Mouse (Mus musculus) megakaryocyte, adult 5-6 weeks (primary cell): ENCODE results near the gene Zfp358. TPM values are rescaled to one million over a fixed set of nuclear protein-coding genes. Genes with fewer than 3 reads are reported as not detected.

Experiments
- ATAC-seq: 2 replicates; pipeline ENCODE4 v1.8.0; 2016; ENCODE audit warnings: mild to moderate bottlenecking, inconsistent platforms; ENCODE audit not compliant: poor library complexity, severe bottlenecking
- total RNA-seq, 2 experiments: library from RNA; stranded (forward) in 1 of 2; stranded (reverse) in 1 of 2; fragments of 153-499, 151-499 nt in 1 of 2; fragments of 221-1000, 200-1000 nt in 1 of 2; gene quantifications; 2 replicates each; pipeline versions ENCODE4 v1.2.3 to v1.2.4; 2015 to 2017

The Zfp358 gene
- 6.7 and 7.9 TPM in 2 replicates for total RNA-seq (2015)
- total RNA-seq (2017): 2.4 and 3.3 TPM in 2 replicates

DNA sequence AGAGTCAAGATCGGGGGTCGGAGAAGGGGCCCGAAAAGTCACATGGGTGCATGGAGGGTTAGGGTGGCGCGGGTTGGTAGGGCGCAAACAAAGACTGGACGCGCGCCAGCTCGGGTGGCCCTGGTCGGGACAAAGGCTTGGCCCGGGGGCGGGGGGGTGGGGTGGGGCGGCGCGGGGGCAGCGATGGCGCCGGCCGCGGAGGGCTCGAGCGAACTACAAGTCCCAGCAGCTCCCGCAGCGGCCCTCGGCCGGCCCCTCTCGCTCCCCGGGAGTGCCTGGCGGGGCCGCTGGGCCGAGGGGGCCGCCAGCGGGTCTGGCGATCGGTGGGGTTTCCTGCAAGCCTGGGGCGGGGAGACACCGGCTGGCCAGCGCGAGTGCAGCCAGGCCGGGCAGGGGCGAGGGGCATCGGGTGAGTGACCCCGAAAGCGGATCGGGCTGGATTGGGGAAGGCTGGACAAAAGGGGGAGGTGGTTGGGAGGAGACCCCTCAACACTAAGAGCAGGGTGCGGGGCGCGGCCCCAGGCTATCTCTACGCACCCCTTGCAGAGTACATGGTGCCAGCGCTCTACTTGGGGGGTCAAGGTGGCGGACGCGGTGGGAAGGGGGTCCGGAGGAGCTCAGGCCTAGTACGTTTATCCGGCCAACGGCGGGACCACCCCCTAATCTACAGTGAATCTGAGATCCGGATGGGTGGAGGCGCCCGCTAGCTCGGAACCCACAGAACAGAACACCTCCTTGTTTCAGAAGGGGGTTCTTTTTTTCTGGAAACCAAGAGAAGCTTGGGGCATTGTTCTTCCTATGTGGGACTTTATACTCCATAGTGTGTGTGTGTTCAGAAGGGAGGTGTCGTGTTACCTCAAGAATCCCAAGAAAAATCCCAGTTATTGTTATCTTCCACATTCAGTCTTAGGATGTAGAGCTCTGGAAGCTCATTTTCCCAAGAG lies at the start of gene Zfp358:
Zfp358 (plus strand) TSS at position 238 of the 944 bp plus-strand sequence.
- peak; percentile 99 for ATAC-seq

DNA sequence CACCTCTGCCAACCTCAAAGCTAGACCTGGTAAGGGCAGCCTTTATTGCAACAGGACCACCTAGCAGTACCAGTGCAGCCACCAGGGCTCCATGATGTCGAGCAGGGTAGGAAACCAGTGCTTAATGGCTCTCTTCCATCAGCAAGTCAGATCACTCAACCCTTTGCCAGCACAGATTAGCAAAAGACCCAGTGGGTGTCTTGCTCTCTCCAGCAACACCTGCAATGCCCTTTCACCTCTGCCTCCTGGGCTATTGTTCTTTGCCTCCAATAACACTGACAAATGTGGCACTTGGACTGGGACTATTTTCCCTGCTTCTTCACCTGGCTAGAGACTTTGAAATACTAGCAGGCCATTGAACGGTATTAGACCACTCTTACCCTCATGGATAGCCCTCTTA lies 43.7 kb upstream of the Zfp358 start:
- no peak for ATAC-seq

DNA sequence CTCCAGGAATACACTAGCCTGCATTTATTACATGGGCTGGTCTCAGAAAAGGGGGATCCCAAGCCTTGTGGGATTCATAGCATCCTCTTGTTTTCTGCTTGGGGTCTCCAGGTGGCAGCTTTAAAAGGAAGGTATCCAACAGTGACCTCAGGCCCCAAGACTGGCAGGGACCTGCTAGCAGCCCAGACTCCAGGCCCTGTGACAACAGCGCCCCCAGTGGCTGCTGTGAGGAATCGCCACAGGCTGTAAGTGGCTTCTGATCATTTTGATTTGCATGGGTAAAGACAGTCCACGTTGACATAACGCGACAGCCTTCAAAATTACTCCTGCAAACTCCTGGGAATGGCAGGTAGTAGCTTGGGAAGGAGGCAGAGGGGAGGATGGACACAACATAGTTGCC lies 42.3 kb upstream of the Zfp358 start:
- ATAC-seq: peak; percentile 57

DNA sequence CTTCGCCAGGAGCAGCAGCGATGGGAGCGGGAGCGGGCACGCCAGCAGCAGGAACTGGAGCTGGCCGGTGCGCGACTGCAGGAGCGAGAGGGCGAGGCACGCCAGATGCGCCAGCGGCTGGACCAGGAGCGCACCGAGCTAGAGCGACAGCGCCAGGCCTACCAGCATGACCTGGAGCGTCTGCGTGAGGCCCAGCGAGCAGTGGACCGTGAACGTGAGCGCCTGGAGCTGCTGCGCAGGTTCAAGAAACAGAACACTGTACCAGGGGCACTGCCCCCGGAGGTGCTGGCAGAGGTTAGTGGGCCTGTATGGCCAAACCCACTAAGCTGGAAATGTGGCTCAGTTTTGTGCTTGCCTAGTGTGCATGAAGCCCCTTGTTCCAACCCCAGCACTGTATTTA lies 40.9 kb upstream of the Zfp358 start:
- no peak for ATAC-seq

DNA sequence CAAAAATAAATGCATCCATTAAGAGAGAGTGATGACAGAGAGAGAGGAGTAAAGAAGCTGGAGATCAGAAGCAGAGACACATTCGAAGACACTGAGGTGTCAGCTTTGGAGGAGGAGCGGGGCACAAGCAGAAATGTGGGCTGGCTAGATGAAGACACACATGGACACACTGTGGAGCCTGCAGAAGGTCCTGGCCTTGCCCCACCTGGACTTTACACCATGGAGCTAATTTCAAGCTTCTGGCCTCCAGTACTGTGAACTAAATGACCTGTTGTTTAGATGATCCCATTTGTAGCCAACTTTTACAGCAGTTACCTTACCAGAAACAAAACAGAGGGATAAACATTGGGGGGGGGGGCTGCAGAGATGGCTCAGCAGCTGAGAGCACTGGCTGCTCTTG lies 29.7 kb upstream of the Zfp358 start:
- ATAC-seq: no peak

DNA sequence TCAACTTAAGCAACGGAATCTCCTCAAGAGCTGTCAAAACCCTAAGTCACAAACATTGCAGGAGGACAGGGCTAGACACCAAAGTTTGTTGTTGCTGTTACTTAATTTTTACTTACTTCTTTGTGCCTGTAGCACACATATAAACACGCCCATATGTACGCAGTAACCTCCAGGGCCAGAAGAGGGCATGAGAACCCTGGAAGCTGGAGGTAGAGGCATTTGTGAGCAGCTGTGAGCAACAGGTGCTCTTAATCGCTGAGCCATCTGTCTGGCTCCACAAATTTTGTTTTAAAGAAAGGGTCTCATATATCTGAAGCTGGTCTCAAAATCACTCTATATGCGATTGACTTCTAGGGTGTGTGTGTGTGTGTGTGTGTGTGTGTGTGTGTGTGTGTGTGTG lies 28.6 kb upstream of the Zfp358 start:
- peak; percentile 34; the same call in 1 of the 2 replicates for ATAC-seq

DNA sequence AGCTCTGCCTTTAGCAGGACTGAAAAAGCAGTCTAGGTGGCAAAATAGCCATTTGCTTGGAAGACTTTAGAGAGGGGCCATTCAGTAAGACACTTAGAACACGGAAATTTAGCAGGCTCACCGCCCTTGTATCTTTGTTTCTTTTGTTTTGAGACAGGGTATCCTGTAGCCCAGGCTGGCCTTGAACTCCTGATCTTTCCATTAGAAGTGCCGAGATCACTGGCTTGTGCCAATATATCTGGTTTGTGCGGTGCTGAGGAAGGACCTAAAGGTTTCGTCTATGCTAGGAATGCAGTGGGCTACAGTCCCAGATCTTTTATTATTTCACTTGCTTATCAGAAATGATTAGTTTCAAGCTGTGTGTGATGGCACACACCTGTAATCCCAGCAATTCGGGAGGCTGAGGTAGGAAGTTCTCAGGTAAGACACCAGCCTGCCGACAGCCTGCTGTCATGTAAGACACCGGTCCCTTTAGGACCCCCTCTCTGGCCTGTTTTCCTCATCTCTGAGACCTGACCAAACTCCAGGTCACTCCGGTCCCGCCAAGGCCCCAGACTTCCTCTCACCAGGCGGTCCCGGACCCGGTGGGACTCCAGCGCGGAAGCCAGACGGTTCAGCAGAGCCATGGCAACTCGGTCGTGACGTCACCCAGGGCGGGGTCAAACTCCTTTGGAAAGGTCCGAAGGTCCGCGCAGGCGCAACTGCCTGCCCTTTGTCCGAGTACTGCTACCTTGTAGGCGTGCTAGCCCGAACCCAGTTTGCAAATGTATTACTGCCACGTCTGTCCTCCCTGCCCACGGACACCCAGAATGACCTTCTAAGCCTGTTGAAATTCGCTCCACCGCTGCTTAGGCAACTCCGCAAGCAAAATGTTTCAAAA lies 25.7 kb upstream of the Zfp358 start, which contains the start of gene Pex11g:
Pex11g (minus strand) TSS at position 675 of the 880 bp plus-strand sequence.
- ATAC-seq: peak; percentile 96

DNA sequence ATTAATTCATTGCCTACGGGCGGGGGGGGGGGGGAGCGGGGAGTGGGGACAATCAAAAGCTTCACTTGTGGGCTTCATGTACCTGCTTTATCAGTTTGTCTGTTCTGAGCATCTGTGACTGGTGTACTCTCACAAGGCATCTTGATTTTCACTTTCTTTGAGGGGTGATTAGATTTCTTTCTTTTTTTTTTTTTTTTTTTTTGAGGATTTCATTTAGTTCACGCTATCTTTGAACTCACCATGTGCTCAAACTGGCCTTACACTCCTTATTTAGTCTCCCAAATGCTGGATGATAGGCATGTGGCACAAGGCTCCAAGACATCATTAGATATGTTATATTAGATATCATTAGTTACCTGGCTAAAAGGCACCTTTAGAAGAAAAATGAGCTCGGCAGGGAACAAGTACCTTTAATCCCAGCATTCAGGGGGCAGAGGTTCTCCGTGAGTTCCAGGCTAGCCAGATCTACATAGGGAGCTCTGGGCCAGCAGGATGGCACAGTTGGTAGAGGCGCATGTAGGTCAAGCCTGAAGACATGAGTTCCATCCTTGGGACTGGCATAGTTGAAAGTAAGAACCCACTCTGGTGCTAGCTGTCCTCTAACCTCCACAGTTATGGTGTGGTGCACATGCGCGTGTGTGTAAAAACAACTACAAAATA lies 24.9 kb upstream of the Zfp358 start:
- no peak for ATAC-seq

DNA sequence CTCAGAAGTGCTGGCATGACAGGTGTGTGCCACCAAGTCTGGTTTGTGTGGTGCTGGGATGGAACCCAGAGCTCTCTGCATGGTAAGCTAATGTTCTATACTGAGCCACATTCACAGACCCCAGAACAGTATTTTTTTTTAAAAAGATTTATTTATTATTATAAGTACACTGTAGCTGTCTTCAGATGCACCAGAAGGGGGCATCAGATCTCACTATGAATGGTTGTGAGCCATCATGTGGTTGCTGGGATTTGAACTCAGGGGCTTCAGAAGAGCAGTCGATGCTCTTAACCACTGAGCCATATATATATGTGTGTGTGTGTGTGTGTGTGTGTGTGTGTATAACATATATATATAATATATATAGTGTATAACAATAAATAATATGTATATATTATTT lies 24.1 kb upstream of the Zfp358 start:
- ATAC-seq: no peak

DNA sequence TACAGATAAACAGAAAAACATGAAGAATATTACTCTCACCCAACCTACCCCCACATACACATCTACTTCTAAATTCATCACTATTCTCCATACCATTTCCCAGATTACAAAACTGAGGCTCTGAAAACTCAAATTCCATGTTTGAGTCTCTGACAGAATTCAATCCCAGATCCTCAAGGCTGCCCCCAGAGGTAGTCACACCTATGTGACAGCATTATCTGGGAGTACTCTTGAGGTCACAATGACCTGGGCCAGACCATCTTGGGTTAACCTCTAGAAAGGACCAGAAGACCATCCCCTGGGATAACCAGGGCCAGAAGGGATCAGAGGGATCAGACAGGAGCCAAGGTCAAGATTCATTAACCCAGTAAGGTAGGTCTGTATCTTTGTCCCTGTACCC lies 22.4 kb upstream of the Zfp358 start, which contains the start of gene Tex45:
Tex45 (plus strand) TSS at position 301 of the 400 bp plus-strand sequence.
- ATAC-seq: no peak

DNA sequence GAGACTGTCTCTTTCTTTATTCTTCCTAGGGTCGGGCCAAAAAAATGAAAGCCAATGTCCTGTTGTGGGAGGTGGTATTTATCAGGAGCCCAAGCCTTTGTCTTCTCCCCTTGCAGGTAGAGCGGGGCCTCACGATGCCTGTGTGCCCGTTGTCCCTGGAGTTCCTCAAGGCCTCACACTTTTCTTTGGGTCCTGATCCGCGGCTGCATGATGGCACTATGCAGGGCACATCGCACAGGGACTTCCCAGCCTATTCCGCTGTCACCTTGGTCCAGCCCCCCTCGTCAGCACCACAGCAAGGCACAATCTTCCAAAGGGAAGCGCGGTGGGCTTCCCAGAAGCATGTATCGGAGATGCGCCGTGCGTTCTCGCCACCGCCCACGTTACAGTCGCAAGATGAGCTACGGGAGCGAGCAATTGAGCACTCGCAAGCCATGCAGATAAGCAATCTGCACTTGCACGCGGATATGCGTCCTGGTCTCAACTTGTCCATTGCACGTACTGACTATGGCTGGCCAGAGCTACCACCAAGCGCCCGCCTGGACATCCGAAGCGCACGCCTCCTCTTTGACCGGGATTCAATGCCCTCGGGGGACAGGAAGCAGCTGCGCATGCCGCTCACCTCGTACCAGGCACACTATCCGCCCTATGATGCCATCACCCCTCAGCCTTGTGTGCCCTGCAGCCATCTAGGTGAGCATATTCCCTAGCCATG lies 17.1 kb upstream of the Zfp358 start:
- ATAC-seq: peak; percentile 49

DNA sequence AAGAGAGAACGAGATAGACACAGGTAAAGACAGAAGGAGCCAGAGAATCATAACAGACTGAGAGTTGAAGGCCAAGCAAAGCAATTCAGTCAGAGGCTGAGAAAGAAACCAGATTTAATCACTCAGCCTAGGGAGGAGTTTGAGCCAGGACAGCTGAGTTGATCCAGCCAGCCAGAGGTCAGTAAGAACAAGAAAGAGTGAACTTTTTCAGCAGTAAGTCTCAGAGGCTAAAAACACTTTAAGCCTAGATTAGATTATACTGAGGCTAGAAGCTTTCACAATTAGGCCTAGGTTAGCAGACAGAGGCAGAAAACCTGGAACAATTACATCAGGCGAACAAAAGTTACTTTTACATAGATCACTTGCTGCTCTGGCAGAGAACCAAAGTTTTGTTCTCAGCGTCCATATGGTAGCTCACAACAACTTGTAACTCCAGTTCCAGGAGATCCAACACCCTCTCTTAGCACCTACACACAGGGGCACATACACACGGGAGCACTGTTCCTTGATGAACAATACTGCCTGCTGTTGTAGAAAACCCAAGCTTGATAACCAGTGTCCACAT lies 12.6 kb upstream of the Zfp358 start:
- no peak for ATAC-seq

DNA sequence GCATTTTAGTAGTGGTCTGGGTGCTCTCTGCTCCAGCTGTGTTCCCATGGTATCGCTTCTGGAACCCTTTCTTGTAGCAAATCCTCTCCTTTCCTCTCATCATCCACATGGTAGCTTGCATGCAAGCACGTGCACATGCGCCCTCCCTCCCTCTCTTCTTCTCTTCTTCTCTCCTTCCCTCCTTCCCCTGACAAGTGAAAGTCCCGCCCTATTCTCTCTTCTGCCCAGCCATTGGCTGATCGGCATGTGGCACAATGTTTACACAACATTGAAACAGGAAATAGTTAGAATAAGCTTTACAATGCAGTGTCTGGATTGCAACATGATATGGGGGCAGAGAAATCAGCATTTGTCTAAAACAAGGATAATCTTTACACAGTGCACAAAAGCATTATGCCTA lies 11.3 kb upstream of the Zfp358 start:
- peak; percentile 96 for ATAC-seq

DNA sequence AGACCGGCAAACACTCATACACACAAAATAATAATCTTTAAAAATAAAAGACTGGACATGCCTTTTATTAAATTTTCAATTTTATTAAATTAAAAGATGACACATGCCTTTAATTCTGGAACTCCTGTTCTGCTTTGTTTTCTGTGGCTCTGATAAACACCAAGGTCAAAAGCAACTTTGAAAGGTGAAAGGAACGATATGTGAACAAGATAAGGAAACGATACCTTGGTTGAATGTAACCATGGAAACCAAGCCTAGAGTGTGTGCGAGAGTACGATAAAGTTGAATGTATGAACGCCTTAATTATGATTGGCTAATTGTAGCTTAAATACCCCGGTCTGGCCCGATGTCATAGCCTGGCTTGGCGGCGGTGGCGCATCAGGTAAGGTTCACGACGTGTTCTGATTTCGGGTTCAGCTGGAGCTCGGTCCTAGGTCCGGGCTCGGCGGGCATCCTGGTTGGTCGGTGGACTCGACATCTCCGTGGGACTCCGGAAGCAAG lies 10.6 kb upstream of the Zfp358 start:
- no peak for ATAC-seq

DNA sequence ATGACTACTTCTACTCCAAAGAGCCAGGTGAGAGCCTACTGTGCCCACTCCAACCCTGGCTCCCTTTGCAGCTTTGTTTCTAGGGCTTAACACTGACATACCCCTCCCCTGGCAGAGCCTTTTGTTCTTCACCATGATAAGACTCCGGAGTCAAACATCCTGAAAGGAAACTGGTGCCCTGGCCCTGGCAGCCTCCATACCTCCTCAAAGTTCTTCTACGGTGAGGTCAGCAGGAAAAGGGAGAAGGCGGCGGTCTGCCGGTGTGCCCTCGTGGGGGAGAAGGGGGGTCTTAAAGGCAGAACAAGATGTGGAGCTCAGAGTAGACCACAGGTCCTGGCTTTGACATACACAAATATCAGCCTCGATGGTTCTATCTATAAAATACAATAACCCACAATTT lies 9.4 kb upstream of the Zfp358 start:
- no peak for ATAC-seq

DNA sequence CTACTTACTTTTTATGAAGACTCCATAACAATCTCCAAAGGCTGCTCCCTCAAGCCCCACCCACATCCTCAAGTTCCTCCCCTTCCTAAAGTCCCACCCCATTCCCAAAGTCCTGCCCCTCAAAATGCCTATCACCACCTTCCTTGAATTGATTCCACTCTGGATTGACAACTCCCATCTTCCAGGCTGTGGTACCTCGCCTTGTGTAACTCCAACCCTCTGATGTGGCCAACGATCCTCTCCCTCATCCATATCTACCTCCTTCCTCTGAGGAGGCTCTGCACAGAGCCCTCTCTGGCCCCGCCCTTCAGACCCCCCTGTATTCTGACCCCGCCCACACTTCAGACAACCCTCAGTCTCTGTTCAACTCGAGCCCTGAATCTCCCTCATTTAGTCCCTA lies 7.7 kb upstream of the Zfp358 start:
- no peak for ATAC-seq

DNA sequence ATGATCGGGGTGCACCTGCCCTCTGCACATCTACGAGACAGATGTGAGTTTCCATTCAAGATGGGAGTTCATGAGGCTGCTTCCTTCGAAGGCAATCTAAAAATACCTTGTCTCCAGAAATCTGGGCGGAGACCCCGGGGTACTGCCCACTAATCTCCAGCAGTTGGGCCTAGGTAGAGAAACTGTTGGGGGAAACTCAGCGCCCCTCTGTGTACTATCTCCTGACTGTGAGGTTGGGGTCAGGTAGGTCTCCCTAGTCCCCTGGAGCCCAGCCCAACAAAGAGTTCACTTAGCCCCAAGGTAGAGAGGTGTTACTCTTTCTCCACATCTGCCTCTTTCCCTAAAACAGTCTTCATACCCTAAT lies 889 bp downstream of the Zfp358 start:
- no peak for ATAC-seq

DNA sequence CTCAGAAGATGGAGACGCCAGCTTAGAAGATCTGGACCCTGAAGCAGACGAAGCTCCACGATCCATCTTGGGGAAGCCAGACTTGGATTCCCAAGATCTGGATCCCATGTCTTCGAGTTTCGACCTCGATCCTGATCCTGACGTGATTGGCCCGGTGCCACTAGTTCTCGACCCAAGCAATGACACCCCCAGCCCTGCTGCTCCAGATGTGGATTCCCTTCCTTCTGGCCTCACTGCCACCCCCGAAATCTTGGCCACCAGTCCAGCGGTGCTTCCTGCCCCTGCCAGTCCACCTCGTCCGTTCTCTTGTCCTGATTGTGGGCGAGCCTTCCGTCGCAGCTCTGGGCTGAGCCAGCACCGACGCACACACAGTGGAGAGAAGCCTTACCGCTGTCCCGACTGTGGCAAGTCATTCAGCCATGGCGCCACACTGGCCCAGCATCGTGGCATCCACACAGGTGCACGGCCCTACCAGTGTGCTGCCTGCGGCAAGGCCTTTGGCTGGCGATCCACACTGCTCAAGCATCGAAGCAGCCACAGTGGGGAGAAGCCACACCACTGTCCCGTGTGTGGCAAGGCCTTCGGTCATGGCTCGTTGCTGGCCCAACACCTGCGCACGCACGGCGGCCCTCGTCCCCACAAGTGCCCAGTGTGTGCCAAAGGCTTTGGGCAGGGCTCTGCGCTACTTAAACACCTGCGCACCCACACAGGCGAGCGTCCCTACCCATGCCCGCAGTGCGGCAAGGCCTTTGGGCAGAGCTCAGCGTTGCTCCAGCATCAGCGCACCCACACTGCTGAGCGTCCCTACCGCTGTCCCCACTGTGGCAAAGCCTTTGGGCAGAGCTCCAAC lies 2.9 kb downstream of the Zfp358 start:
- ATAC-seq: no peak

DNA sequence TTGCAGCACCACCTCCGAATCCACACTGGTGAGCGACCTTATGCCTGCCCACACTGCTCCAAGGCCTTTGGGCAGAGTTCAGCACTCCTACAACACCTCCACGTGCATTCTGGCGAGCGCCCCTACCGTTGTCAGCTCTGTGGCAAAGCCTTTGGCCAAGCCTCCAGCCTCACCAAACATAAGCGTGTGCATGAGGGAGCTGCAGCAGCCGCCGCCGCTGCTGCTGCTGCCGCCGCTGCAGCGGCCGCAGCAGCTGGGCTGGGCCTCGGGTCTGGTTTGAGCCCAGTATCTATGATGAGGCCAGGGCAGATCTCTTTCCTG lies 3.5 kb downstream of the Zfp358 start:
- ATAC-seq: no peak
